Mouse (Mus musculus): ENCODE data around the gene Ccna1.

- TF ChIP-seq CTCF (conservative IDR thresholded peaks at IDR 0.05; ENCODE audit: insufficient read depth, insufficient read length, low read depth, low read length): no peak
- no peak for TF ChIP-seq POLR2A (IDR thresholded peaks at IDR 0.05; ENCODE audit: low read depth, low read length)
Observed at GRCm38 (mm10) chr3:55022247-55022646, 33.1 kb downstream of the Ccna1 start.
